Mouse (Mus musculus) CH12.LX (cell line): ENCODE results near the gene Cacng7. TPM values are rescaled to one million over a fixed set of nuclear protein-coding genes. Genes with fewer than 3 reads are reported as not detected.
A peak's percentile ranks its signal among the peaks of the same experiment; 100 is the strongest.

ENCODE experiments used
- DNase-seq: peaks from one replicate; pipeline ENCODE4 v3.0.0-alpha.2; 2013; ENCODE audit errors: extremely low read depth
- H3K27ac ChIP-seq: 2 replicates; pipeline ENCODE4 v1.5.1; 2012; ENCODE audit warnings: low read depth, mild to moderate bottlenecking, control low read depth, moderate library complexity; ENCODE audit not compliant: insufficient read depth
- H3K27me3 ChIP-seq: replicated peaks from 2 replicates; pipeline ENCODE3; 2012; ENCODE audit warnings: inconsistent platforms
- H3K36me3 ChIP-seq, 2 experiments: replicated peaks in 1 of 2; 2 replicates each; pipeline versions ENCODE3 to v1.6.1; 2012; ENCODE audit warnings: inconsistent platforms in 1 of 2, low read length in 1 of 2, mild to moderate bottlenecking in 1 of 2, mixed read lengths in 1 of 2, moderate library complexity in 1 of 2; ENCODE audit not compliant: control insufficient read depth in 1 of 2, insufficient read depth in 1 of 2
- H3K4me1 ChIP-seq, 2 experiments: 2 replicates each; pipeline ENCODE4 v1.6.1; 2012; ENCODE audit warnings: inconsistent platforms in 1 of 2, moderate library complexity in 1 of 2; ENCODE audit not compliant: insufficient read depth in 2 of 2, control insufficient read depth in 1 of 2
- H3K4me2 ChIP-seq: 2 replicates; pipeline ENCODE4 v1.6.1; 2012; ENCODE audit warnings: low read depth, mild to moderate bottlenecking, control low read depth; ENCODE audit not compliant: poor library complexity, insufficient read depth, severe bottlenecking
- H3K4me3 ChIP-seq, 3 experiments: fragments of 150-350 bp in 1 of 3; sonication (generic) in 1 of 3; replicated peaks in 1 of 3; 2 replicates each; pipeline versions ENCODE3 to v1.5.1; 2011 to 2012; ENCODE audit warnings: low read depth in 2 of 3, low read length in 2 of 3, mild to moderate bottlenecking in 2 of 3, moderate library complexity in 2 of 3, control low read depth in 1 of 3, improper control_type of control experiment in 1 of 3, inconsistent platforms in 1 of 3, mixed read lengths in 1 of 3; ENCODE audit not compliant: poor library complexity in 1 of 3
- H3K79me2 ChIP-seq: replicated peaks from 2 replicates; pipeline ENCODE4 v1.6.1; 2012; ENCODE audit warnings: mild to moderate bottlenecking, moderate library complexity; ENCODE audit not compliant: control insufficient read depth, poor library complexity, insufficient read depth, severe bottlenecking; ENCODE audit errors: extremely low read depth
- H3K9ac ChIP-seq: 2 replicates; pipeline ENCODE4 v1.6.1; 2012; ENCODE audit warnings: low read depth, mild to moderate bottlenecking, control low read depth, moderate library complexity; ENCODE audit not compliant: insufficient read depth
- H3K9me3 ChIP-seq: replicated peaks from 2 replicates; pipeline ENCODE3; 2012; ENCODE audit warnings: low read length, inconsistent platforms, mixed read lengths
- CTCF ChIP-seq, 2 experiments: IDR thresholded peaks in 1 of 2; conservative IDR thresholded peaks in 1 of 2; 2 replicates each; pipeline ENCODE4 v1.5.1; 2011 to 2012; ENCODE audit warnings: low read depth in 2 of 2, low read length in 2 of 2, improper control_type of control experiment in 1 of 2, inconsistent platforms in 1 of 2, mild to moderate bottlenecking in 1 of 2, moderate library complexity in 1 of 2
- GABPA ChIP-seq: IDR thresholded peaks from 2 replicates; pipeline ENCODE4 v1.6.1; 2012; ENCODE audit warnings: low read depth, low read length, improper control_type of control experiment, inconsistent platforms; ENCODE audit not compliant: insufficient replicate concordance
- HCFC1 ChIP-seq: IDR thresholded peaks from 2 replicates; pipeline ENCODE4 v1.6.1; 2012; ENCODE audit warnings: low read depth, mild to moderate bottlenecking, inconsistent platforms, low read length, improper control_type of control experiment
- IRF4 ChIP-seq: IDR thresholded peaks from 2 replicates; pipeline ENCODE4 v1.6.1; 2014; ENCODE audit warnings: low read depth, mild to moderate bottlenecking, inconsistent platforms, low read length, improper control_type of control experiment
- JUND ChIP-seq: conservative IDR thresholded peaks from 2 replicates; pipeline ENCODE4 v1.6.1; 2011; ENCODE audit warnings: low read depth, low read length, improper control_type of control experiment
- KAT2A ChIP-seq: IDR thresholded peaks from 2 replicates; pipeline ENCODE4 v1.6.1; 2012; ENCODE audit warnings: low read length, improper control_type of control experiment, inconsistent platforms; ENCODE audit not compliant: insufficient replicate concordance
- MXI1 ChIP-seq: IDR thresholded peaks from 2 replicates; pipeline ENCODE4 v1.6.1; 2011; ENCODE audit warnings: mild to moderate bottlenecking, low read depth, low read length, improper control_type of control experiment
- MYC ChIP-seq: IDR thresholded peaks from 2 replicates; pipeline ENCODE4 v1.6.1; 2011; ENCODE audit warnings: low read depth, mild to moderate bottlenecking, improper control_type of control experiment, low read length
- NRF1 ChIP-seq: IDR thresholded peaks from 2 replicates; pipeline ENCODE4 v1.6.1; 2014; ENCODE audit warnings: low read depth, mild to moderate bottlenecking, inconsistent platforms, low read length, improper control_type of control experiment, moderate library complexity
- POLR2A ChIP-seq: IDR thresholded peaks from 2 replicates; pipeline ENCODE4 v1.6.1; 2011; ENCODE audit warnings: low read depth, mild to moderate bottlenecking, improper control_type of control experiment, low read length
- POLR2AphosphoS2 ChIP-seq: IDR thresholded peaks from 2 replicates; pipeline ENCODE4 v1.6.1; 2011; ENCODE audit warnings: low read depth, low read length, improper control_type of control experiment
- RAD21 ChIP-seq: IDR thresholded peaks from 2 replicates; pipeline ENCODE4 v1.6.1; 2011; ENCODE audit warnings: low read depth, mild to moderate bottlenecking, low read length, improper control_type of control experiment, moderate library complexity
- SMC3 ChIP-seq: IDR thresholded peaks from 2 replicates; pipeline ENCODE4 v1.6.1; 2011; ENCODE audit warnings: low read depth, low read length, improper control_type of control experiment
- TCF12 ChIP-seq: IDR thresholded peaks from 2 replicates; pipeline ENCODE4 v1.6.1; 2014; ENCODE audit warnings: low read depth, mild to moderate bottlenecking, inconsistent platforms, low read length, improper control_type of control experiment
- USF1 ChIP-seq: IDR thresholded peaks from 2 replicates; pipeline ENCODE4 v1.6.1; 2014; ENCODE audit warnings: low read depth, mild to moderate bottlenecking, inconsistent platforms, low read length, improper control_type of control experiment
- dilution Hi-C: fragments of 300-500 bp; cut with MboI; formaldehyde crosslinking; loops from 2 replicates; pipeline ENCODE4 v1.14.3; 2020; ENCODE audit warnings: low sequenced_read_pairs; ENCODE audit not compliant: extremely low pct_unique_long_range_greater_than_20kb, extremely low pct_ligation_motif_present
- in situ Hi-C: fragments of 300-500 bp; cut with MboI; formaldehyde crosslinking; loops from 3 replicates; pipeline ENCODE4 v1.14.3; 2019; ENCODE audit warnings: low sequenced_read_pairs, low pct_ligation_motif_present, low pct_unique_long_range_greater_than_20kb, mixed read lengths
- polyA plus RNA-seq: library from polyadenylated mRNA; unstranded; fragments of >175 nt; gene quantifications from 2 replicates; pipeline ENCODE4 v1.2.1, GENCODE M21; 2012; ENCODE audit warnings: low read depth; ENCODE audit not compliant: insufficient read length
- total RNA-seq, 2 experiments: library from RNA; depleted of rRNA; stranded (reverse); fragments of 300-350 nt in 1 of 2; fragments of >200 nt in 1 of 2; gene quantifications; 2 replicates each; pipeline ENCODE4 v1.2.3; 2012 to 2014

The Cacng7 gene
- total and polyA plus RNA-seq, 3 experiments = 0.21 to 2.8 (median 0.28) TPM

GRCm38 (mm10) chr7:3331171-3331570 is 1.6 kb upstream of the Cacng7 start:
- Histone ChIP-seq H3K9me3 (no peaks in the 10 kb centered on the region), H3K9ac (no peak overlapping the region), H3K4me3 (no peak overlapping the region), H3K4me2 (no peak overlapping the region), H3K79me2 (no peaks in the 10 kb centered on the region), H3K36me3 (no peaks in the 10 kb centered on the region), H3K27ac (no peak overlapping the region), H3K4me1 (no peaks in the 10 kb centered on the region), H3K27me3 (peaks cover 2% of the 10 kb centered on the region)
- dilution Hi-C loops (no loop called here), in situ Hi-C loops (no loop called here)
- no peak for DNase-seq
- TF ChIP-seq RAD21 = no peak
- TF ChIP-seq HCFC1 = no peak
- no peak for TF ChIP-seq TCF12
- no peak for TF ChIP-seq SMC3
- no peak for TF ChIP-seq GABPA
- TF ChIP-seq KAT2A = no peak
- no peak for TF ChIP-seq MYC
- TF ChIP-seq POLR2AphosphoS2 = no peak
- TF ChIP-seq MXI1 = no peak
- no peak for TF ChIP-seq NRF1

- Histone ChIP-seq H3K4me1 (no peaks in the 10 kb centered on the region), H3K36me3 (no peaks in the 10 kb centered on the region), H3K4me2 (peak overlapping the region; percentile 35; the same call in 1 of the 2 replicates)
- TF ChIP-seq POLR2A = no peak
- TF ChIP-seq IRF4 = no peak
- no peak for TF ChIP-seq CTCF (conservative IDR thresholded peaks at IDR 0.05 in 1 of 2, IDR thresholded peaks at IDR 0.05 in 1 of 2; ENCODE audit: low read depth in 2 of 2, low read length in 2 of 2)
- no peak for TF ChIP-seq JUND
- no peak for TF ChIP-seq USF1
- TF ChIP-seq POLR2AphosphoS2 = no peak
- TF ChIP-seq HCFC1 = peak; percentile 58
- TF ChIP-seq, all 38 proteins: peak for 1
- peaks cover 4% of the 10 kb centered on the region for H3K27me3 ChIP-seq
- H3K4me3 ChIP-seq = no peak overlapping the region
- DNase-seq = no peak
- H3K27ac ChIP-seq = no peak overlapping the region
- dilution Hi-C loops (no loop called here), in situ Hi-C loops (no loop called here)
- H3K9ac ChIP-seq = no peak overlapping the region
- no peaks in the 10 kb centered on the region for H3K9me3 ChIP-seq
- H3K79me2 ChIP-seq = no peaks in the 10 kb centered on the region
Measured at GRCm38 (mm10) chr7:3331581-3332223, 1.1 kb upstream of the Cacng7 start.
